Mouse (Mus musculus) ES-E14 (cell line): ENCODE results near the gene Tada1.

Experiments
- CHD2 ChIP-seq: IDR thresholded peaks from 2 replicates; pipeline ENCODE4 v1.6.1; 2014; ENCODE audit warnings: mild to moderate bottlenecking, low read depth, low read length, inconsistent platforms
- HCFC1 ChIP-seq: IDR thresholded peaks from 2 replicates; pipeline ENCODE4 v1.6.1; 2012; ENCODE audit warnings: low read length, inconsistent platforms, borderline replicate concordance; ENCODE audit not compliant: insufficient read depth
- MAFK ChIP-seq: IDR thresholded peaks from 2 replicates; pipeline ENCODE4 v1.6.1; 2014; ENCODE audit warnings: mild to moderate bottlenecking, low read depth, low read length, inconsistent platforms; ENCODE audit not compliant: insufficient read depth
- ZC3H11A ChIP-seq: IDR thresholded peaks from 2 replicates; pipeline ENCODE4 v1.6.1; 2012; ENCODE audit warnings: low read depth, mild to moderate bottlenecking, inconsistent platforms, low read length, borderline replicate concordance

DNA sequence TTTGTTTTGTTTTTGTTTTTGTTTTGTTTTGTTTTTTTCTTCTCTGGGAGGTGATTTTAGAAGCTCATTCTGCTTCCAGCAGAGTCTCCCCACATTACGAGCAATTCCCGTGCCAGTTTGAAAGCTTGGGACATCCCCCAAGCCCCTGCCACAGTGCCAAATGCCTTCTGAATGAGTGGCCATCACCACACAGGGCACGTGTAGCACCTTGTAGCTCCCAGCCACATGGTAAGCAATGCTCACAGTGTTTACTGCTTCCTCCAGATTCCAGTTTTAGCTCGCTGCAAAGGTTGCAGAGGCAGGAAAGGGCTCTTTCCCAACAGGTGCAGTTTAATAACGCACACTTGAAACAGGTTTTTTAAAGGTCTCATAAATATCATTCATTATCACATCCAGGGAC is 18.0 kb upstream of the Tada1 start:
- no peak for TF ChIP-seq MAFK
- TF ChIP-seq HCFC1, result no peak
- no peak for TF ChIP-seq ZC3H11A
- no peak for TF ChIP-seq CHD2
